Mouse (Mus musculus) c-Kit-positive CD71-positive TER-119-positive erythroid progenitor cells, embryonic 14.5 days (primary cell): ENCODE data around the gene Cdipt.

Source experiments
- DNase-seq: peaks from one replicate; pipeline ENCODE4 v3.0.0-alpha.2; 2013; ENCODE audit warnings: low spot score

The Cdipt gene

GRCm38 (mm10) chr7:126975950-126976866, 494 bp downstream of the Cdipt start, which contains the start of gene Cdiptos:
TSS of gene Cdiptos (minus strand) at chr7:126976098.
- peak; percentile 96 for DNase-seq

GRCm38 (mm10) chr7:126976878-126977459, 1.3 kb downstream of the Cdipt start:
- DNase-seq: peak; percentile 47

- DNase-seq: no peak
These were observed 3.1 kb downstream of the Cdipt start for GRCm38 (mm10) chr7:126978841-126979240.

- DNase-seq: no peak
These were observed 5.9 kb downstream of the Cdipt start for GRCm38 (mm10) chr7:126981601-126982000.

- DNase-seq: no peak
These were observed 6.3 kb downstream of the Cdipt start for GRCm38 (mm10) chr7:126982054-126982453.

GRCm38 (mm10) chr7:126983113-126983512, 7.4 kb downstream of the Cdipt start:
- no peak for DNase-seq

GRCm38 (mm10) chr7:126984667-126985444, 9.1 kb downstream of the Cdipt start:
- no peak for DNase-seq

- no peak for DNase-seq
These were observed 10.6 kb downstream of the Cdipt start for GRCm38 (mm10) chr7:126986319-126986718.

GRCm38 (mm10) chr7:126988816-126989215, 13.1 kb downstream of the Cdipt start:
- no peak for DNase-seq

GRCm38 (mm10) chr7:126996449-126996848, 20.7 kb downstream of the Cdipt start:
- no peak for DNase-seq

- DNase-seq: no peak
These were observed 23.9 kb downstream of the Cdipt start for GRCm38 (mm10) chr7:126999568-126999967.

- DNase-seq: no peak
These were observed 27.9 kb downstream of the Cdipt start for GRCm38 (mm10) chr7:127003620-127004019.

GRCm38 (mm10) chr7:127004122-127004875, 28.6 kb downstream of the Cdipt start:
- DNase-seq: no peak

GRCm38 (mm10) chr7:127007313-127008024, 31.8 kb downstream of the Cdipt start:
- no peak for DNase-seq

- DNase-seq: peak; percentile 76
These were observed 32.7 kb downstream of the Cdipt start for GRCm38 (mm10) chr7:127008239-127009019.

- DNase-seq: no peak
These were observed 33.8 kb downstream of the Cdipt start for GRCm38 (mm10) chr7:127009307-127010085.

GRCm38 (mm10) chr7:127011051-127011450, 35.3 kb downstream of the Cdipt start:
- no peak for DNase-seq

- no peak for DNase-seq
These were observed 36.0 kb downstream of the Cdipt start for GRCm38 (mm10) chr7:127011717-127012116.

GRCm38 (mm10) chr7:127012374-127012773, 36.7 kb downstream of the Cdipt start:
- DNase-seq: no peak
